ENCODE assay signal across 11 mouse cellular contexts in genomic region chr12:54528046-54528445, GRCm38 (mm10).
DNase-seq lines count a peak whose midpoint lies in the region; ATAC-seq and TF ChIP-seq lines count a peak whose summit lies in the region.
"Had no signal": no experiment of that assay in that cellular context is flagged by ENCODE, and none has a peak within 500 bp of the region (broad histone marks: within the 10 kb centered on the region; RNA-seq: fewer than 3 reads in every experiment).

No protein-coding gene starts in this region.

- H3K9ac ChIP-seq in heart, postnatal 0 days (replicated peaks; ENCODE audit: low read depth, low read length) = no peak overlapping the region
- H3K9ac ChIP-seq: kidney, embryonic 15.5 days; limb, embryonic 15.5 days had no signal

- ATAC-seq in heart, postnatal 0 days (ENCODE audit: insufficient read depth, low read depth) = no peak

- H3K9me3 ChIP-seq in heart, postnatal 0 days (replicated peaks; ENCODE audit: control insufficient read depth, low read length) = 0 out of 2 replicates have a peak, but pooled peaks cover 4% of the 10 kb centered on the region
- H3K9me3 ChIP-seq: kidney, embryonic 15.5 days; limb, embryonic 15.5 days had no signal

- H3K4me1 ChIP-seq in heart, postnatal 0 days (ENCODE audit: control insufficient read depth, insufficient read depth) = peaks cover 2% of the 10 kb centered on the region
- H3K4me1 ChIP-seq: kidney, embryonic 15.5 days; limb, embryonic 15.5 days had no signal

- no peaks in the 10 kb centered on the region for H3K36me3 ChIP-seq in heart, postnatal 0 days (replicated peaks; ENCODE audit: control insufficient read depth, insufficient read depth, low read length)
- H3K36me3 ChIP-seq: kidney, embryonic 15.5 days; limb, embryonic 15.5 days had no signal

- TF ChIP-seq EP300 in heart, postnatal 0 days (IDR thresholded peaks at IDR 0.05; ENCODE audit: low read depth) = no peak

- H3K27me3 ChIP-seq in heart, postnatal 0 days (ENCODE audit: control insufficient read depth, insufficient read depth, low read length) = no peaks in the 10 kb centered on the region
- H3K27me3 ChIP-seq: kidney, embryonic 15.5 days; limb, embryonic 15.5 days had no signal

- no peak for DNase-seq in heart, postnatal 0 days (ENCODE audit: low spot score)
- DNase-seq in heart, adult 9 months (ENCODE audit: low spot score in 2 of 2) = no peak
- DNase-seq in 3T3-L1 (ENCODE audit: low read depth, low spot score) (peak; percentile 28), 416B (ENCODE audit: low read depth) (peak; percentile 52)
- DNase-seq in adrenal gland, postnatal 36 days = peak; percentile 5 to 9
- DNase-seq in spleen, adult 18-20 months = no peak
- DNase-seq in thymus, adult 18-20 months = no peak

- no peak overlapping the region for H3K27ac ChIP-seq in heart, postnatal 0 days (ENCODE audit: low read depth)
- H3K27ac ChIP-seq: kidney, embryonic 15.5 days; limb, embryonic 15.5 days; macrophage had no signal

- no peak overlapping the region for H3K4me2 ChIP-seq in heart, postnatal 0 days (ENCODE audit: low read depth, low read length)
- H3K4me2 ChIP-seq: kidney, embryonic 15.5 days; limb, embryonic 15.5 days had no signal

- no peak overlapping the region for H3K4me3 ChIP-seq in heart, postnatal 0 days (ENCODE audit: low read depth, low read length)
- H3K4me3 ChIP-seq: kidney, embryonic 15.5 days; limb, embryonic 15.5 days; myocyte had no signal

- TF ChIP-seq CTCF in heart, postnatal 0 days (IDR thresholded peaks at IDR 0.05; ENCODE audit: low read depth) = peak; percentile 30

Comparison
In these comparisons a context has a peak if more than half of its experiments do, and no peak if none do; other contexts are left out.
1. DNase-seq: peak in 3T3-L1 (single experiment), 416B (single experiment) and adrenal gland, postnatal 36 days (2 of 2); none in heart, postnatal 0 days (single experiment), heart, adult 9 months (0 of 2), spleen, adult 18-20 months (0 of 2) and thymus, adult 18-20 months (0 of 2).